Mouse (Mus musculus) forebrain, embryonic 11.5 days (tissue): ENCODE results near the gene Ogfrl1. TPM values are rescaled to one million over a fixed set of nuclear protein-coding genes. Genes with fewer than 3 reads are reported as not detected.

Source experiments
- ATAC-seq: fragments of 200-750 bp; cut with Nextera tagmentation; replicated peaks from 2 replicates; pipeline ENCODE4 v1.8.0; 2017; ENCODE audit warnings: moderate TSS enrichment; ENCODE audit not compliant: low FRiP score
- DNase-seq: peaks from one replicate; pipeline ENCODE4 v3.0.0-alpha.2; 2017; ENCODE audit warnings: low spot score
- H3K27ac ChIP-seq: fragments of 300-500 bp; sonication (generic); 2 replicates; pipeline ENCODE4 v1.5.1; 2014; ENCODE audit warnings: low read depth, low read length
- H3K27me3 ChIP-seq: fragments of 300-500 bp; sonication (generic); 2 replicates; pipeline ENCODE4 v1.6.1; 2014; ENCODE audit warnings: mild to moderate bottlenecking, low read length, mixed read lengths; ENCODE audit not compliant: control insufficient read depth, insufficient read depth
- H3K36me3 ChIP-seq: fragments of 300-500 bp; sonication (generic); 2 replicates; pipeline ENCODE4 v1.6.1; 2014; ENCODE audit warnings: mild to moderate bottlenecking, low read length, moderate library complexity, mixed read lengths; ENCODE audit not compliant: control insufficient read depth, insufficient read depth
- H3K4me1 ChIP-seq: fragments of 300-500 bp; sonication (generic); replicated peaks from 2 replicates; pipeline ENCODE4 v1.6.1; 2014; ENCODE audit warnings: low read length, mixed read lengths; ENCODE audit not compliant: control insufficient read depth, insufficient read depth
- H3K4me2 ChIP-seq: fragments of 300-500 bp; sonication (generic); 2 replicates; pipeline ENCODE4 v1.6.1; 2014; ENCODE audit warnings: low read depth, mild to moderate bottlenecking, low read length, moderate library complexity, mixed read lengths; ENCODE audit not compliant: severe bottlenecking
- H3K4me3 ChIP-seq: fragments of 300-500 bp; sonication (generic); 2 replicates; pipeline ENCODE4 v1.5.1; 2014; ENCODE audit warnings: low read depth, low read length
- H3K9ac ChIP-seq: fragments of 300-500 bp; sonication (generic); 2 replicates; pipeline ENCODE4 v1.6.1; 2014; ENCODE audit warnings: low read length
- H3K9me3 ChIP-seq: fragments of 300-500 bp; sonication (generic); 2 replicates; pipeline ENCODE4 v1.6.1; 2016; ENCODE audit warnings: low read length, mixed read lengths; ENCODE audit not compliant: control insufficient read depth
- WGBS: fragments of 180-500 bp; shearing (Covaris S2); extraction: QIAGEN DNeasy Blood & Tissue Kit; methylation state at CpG from one replicate; pipeline ENCODE4 v1.1.7; 2014; 5-methylcytosine and 5-hydroxymethylcytosine counted together
- polyA plus RNA-seq: library from polyadenylated mRNA; unstranded; fragments of >200 nt; fragmentation: Nextera tagmentation; extraction: Ambion mirVana; gene quantifications from 2 replicates; pipeline ENCODE4 v1.2.1, GENCODE M21; 2014

Ogfrl1 gene
- polyA plus RNA-seq, 1 experiment from 2014 or later, result 12.0 TPM

- H3K9ac ChIP-seq, result no peak overlapping the region
- no peak overlapping the region for H3K4me3 ChIP-seq
- no peak for DNase-seq
- no peaks in the 10 kb centered on the region for H3K9me3 ChIP-seq
- no peaks in the 10 kb centered on the region for H3K36me3 ChIP-seq
- H3K27ac ChIP-seq, result no peak overlapping the region
- H3K27me3 ChIP-seq, result no peaks in the 10 kb centered on the region
- H3K4me2 ChIP-seq, result no peak overlapping the region
- H3K4me1 ChIP-seq, result no peaks in the 10 kb centered on the region
- no peak for ATAC-seq
- WGBS, result 88% methylated on average over 7 of the region's 7 CpGs
Measured at GRCm38 (mm10) chr1:23320591-23321195, 76.9 kb downstream of the Ogfrl1 start.
